Mouse (Mus musculus) heart, adult 2 months (tissue): ENCODE results near the gene Sema3f. TPM values are rescaled to one million over a fixed set of nuclear protein-coding genes. Genes with fewer than 3 reads are reported as not detected.

Experiments
- DNase-seq, 2 experiments: peaks; one replicate each; pipeline ENCODE4 v3.0.0; 2021
- H3K27ac ChIP-seq: fragments of 200-600 bp; 2 replicates; pipeline ENCODE4 v1.8.1; 2022
- H3K27me3 ChIP-seq: fragments of 200-500 bp; 2 replicates; pipeline ENCODE4 v1.6.1; 2012; ENCODE audit warnings: mild to moderate bottlenecking, low read length, inconsistent platforms, mixed read lengths; ENCODE audit not compliant: control insufficient read depth, insufficient read depth
- H3K36me3 ChIP-seq: fragments of 200-500 bp; 2 replicates; pipeline ENCODE4 v1.6.1; 2012; ENCODE audit warnings: low read length, inconsistent platforms; ENCODE audit not compliant: control insufficient read depth, insufficient read depth
- H3K4me1 ChIP-seq: fragments of 200-500 bp; 2 replicates; pipeline ENCODE4 v1.6.1; 2011; ENCODE audit warnings: low read length; ENCODE audit not compliant: control insufficient read depth, insufficient read depth
- H3K4me3 ChIP-seq: fragments of 200-600 bp; 2 replicates; pipeline ENCODE4 v1.8.1; 2022
- H3K79me2 ChIP-seq: fragments of 200-500 bp; replicated peaks from 2 replicates; pipeline ENCODE4 v1.6.1; 2012; ENCODE audit warnings: mild to moderate bottlenecking, inconsistent platforms, low read length, moderate library complexity, mixed read lengths; ENCODE audit not compliant: control insufficient read depth, insufficient read depth
- H3K9ac ChIP-seq: fragments of 200-500 bp; 2 replicates; pipeline ENCODE4 v1.6.1; 2012; ENCODE audit warnings: low read depth, mild to moderate bottlenecking, control low read depth, inconsistent platforms, low read length, mixed read lengths
- CTCF ChIP-seq: fragments of 200-600 bp; IDR thresholded peaks from 2 replicates; pipeline ENCODE4 v1.8.1; 2022; ENCODE audit warnings: antibody characterized with exemption, mild to moderate bottlenecking, moderate library complexity
- EP300 ChIP-seq: fragments of 200-500 bp; IDR thresholded peaks from 2 replicates; pipeline ENCODE4 v1.6.1; 2011; ENCODE audit warnings: low read depth, low read length, control low read depth; ENCODE audit not compliant: insufficient read depth
- POLR2A ChIP-seq: fragments of 200-500 bp; IDR thresholded peaks from 2 replicates; pipeline ENCODE4 v1.6.1; 2011; ENCODE audit warnings: mild to moderate bottlenecking, low read depth, low read length, control low read depth; ENCODE audit not compliant: insufficient read depth
- WGBS: fragments of 180-500 bp; shearing (Covaris S2); methylation state at CpG from one replicate; pipeline ENCODE4 v1.1.7; 2018; 5-methylcytosine and 5-hydroxymethylcytosine counted together
- intact Hi-C: fragments of 180-260 bp; cut with DNase I; formaldehyde crosslinking; loops from one replicate; pipeline ENCODE4 v1.15.1; 2025
- polyA plus RNA-seq: library from polyadenylated mRNA; depleted of rRNA; stranded (reverse); fragments of >200 nt; gene quantifications from 2 replicates; pipeline ENCODE4 v1.2.3, GENCODE M21; 2012
- total RNA-seq, 2 experiments: library from RNA; stranded (reverse); gene quantifications; 2 replicates each; pipeline ENCODE4 v1.2.3; 2021

The Sema3f gene
- total and polyA plus RNA-seq, 3 experiments, result 13.4 to 31.8 (median 16.8) TPM

DNA sequence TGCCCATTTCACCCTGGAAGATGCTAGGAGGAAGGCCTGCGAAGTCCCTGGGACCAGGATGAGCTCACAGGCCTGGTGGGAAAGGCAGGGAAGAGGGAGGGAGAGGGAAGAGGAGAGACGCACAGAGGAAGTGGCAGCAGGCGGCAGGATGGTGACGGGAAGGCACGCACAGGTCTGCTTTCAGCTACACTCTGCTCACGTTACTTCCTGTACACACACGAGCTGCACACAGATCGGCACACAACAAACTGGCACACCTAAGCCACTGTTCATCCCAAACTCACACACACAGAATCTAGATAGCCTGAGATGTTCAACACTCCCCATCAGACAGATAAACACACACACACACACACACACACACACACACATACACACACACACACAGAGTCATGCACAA, 19.9 kb downstream of the Sema3f start:
- no peaks in the 10 kb centered on the region for H3K36me3 ChIP-seq
- DNase-seq, result no peak
- TF ChIP-seq EP300 (no peak), CTCF (no peak), POLR2A (no peak)
- H3K79me2 ChIP-seq, result no peaks in the 10 kb centered on the region
- peaks cover 14% of the 10 kb centered on the region for H3K4me1 ChIP-seq
- no peak overlapping the region for H3K4me3 ChIP-seq
- H3K27me3 ChIP-seq, result no peaks in the 10 kb centered on the region
- intact Hi-C loops, result no loop called here
- no peak overlapping the region for H3K27ac ChIP-seq
- no peak overlapping the region for H3K9ac ChIP-seq
- 73% methylated on average over 8 of the region's 8 CpGs for WGBS

DNA sequence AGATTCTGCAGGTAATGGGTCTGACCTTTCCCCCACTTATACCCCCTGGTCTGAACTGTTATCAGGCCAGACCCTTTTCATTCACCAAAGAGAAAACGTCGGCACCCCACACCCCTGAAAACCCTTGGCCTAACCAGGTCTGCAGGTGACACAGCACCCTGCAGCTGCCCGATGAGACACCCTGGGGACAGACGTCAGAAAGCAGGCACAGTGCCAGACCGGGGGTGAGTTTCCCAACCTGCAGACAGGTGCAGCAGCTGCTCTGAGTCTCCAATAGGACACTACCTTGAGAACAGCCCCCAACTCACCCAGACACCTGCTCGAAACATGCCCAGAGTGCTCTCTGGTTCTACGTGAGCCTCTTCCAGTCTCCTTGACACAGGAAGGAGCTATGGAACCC, 21.3 kb downstream of the Sema3f start:
- DNase-seq, result no peak
- Histone ChIP-seq H3K36me3 (no peaks in the 10 kb centered on the region), H3K9ac (no peak overlapping the region), H3K4me1 (peaks cover 8% of the 10 kb centered on the region), H3K4me3 (no peak overlapping the region), H3K27ac (no peak overlapping the region), H3K79me2 (no peaks in the 10 kb centered on the region), H3K27me3 (no peaks in the 10 kb centered on the region)
- 83% methylated on average over 7 of the region's 7 CpGs for WGBS
- TF ChIP-seq EP300 (no peak), CTCF (no peak), POLR2A (no peak)
- intact Hi-C loops, result no loop called here

DNA sequence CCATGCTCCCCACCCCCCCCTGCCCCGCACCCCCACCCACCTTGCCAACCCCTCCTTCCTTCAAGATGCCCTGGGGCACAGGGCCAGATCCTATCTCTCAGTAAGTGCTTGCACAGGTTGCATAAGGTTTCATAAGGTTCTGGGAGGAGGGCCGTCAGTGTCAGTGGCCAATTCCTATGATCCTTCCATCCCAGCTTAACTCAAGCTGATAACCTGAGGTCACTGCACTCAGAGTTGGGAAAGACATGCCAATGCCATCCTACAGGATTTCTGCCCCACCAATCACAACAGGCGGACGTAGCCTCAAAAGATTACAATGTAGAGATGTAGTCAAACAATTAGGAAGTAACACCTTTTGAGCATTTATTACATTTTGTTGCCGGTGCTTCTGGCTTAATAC, 21.9 kb downstream of the Sema3f start:
- 92% methylated on average over 5 of the region's 5 CpGs for WGBS
- H3K27ac ChIP-seq, result no peak overlapping the region
- intact Hi-C loops, result no loop called here
- H3K36me3 ChIP-seq, result no peaks in the 10 kb centered on the region
- DNase-seq, result no peak
- H3K4me3 ChIP-seq, result no peak overlapping the region
- no peaks in the 10 kb centered on the region for H3K79me2 ChIP-seq
- H3K9ac ChIP-seq, result no peak overlapping the region
- no peak for TF ChIP-seq EP300
- TF ChIP-seq CTCF, result no peak
- TF ChIP-seq POLR2A, result no peak
- H3K4me1 ChIP-seq, result peaks cover 8% of the 10 kb centered on the region
- H3K27me3 ChIP-seq, result no peaks in the 10 kb centered on the region

DNA sequence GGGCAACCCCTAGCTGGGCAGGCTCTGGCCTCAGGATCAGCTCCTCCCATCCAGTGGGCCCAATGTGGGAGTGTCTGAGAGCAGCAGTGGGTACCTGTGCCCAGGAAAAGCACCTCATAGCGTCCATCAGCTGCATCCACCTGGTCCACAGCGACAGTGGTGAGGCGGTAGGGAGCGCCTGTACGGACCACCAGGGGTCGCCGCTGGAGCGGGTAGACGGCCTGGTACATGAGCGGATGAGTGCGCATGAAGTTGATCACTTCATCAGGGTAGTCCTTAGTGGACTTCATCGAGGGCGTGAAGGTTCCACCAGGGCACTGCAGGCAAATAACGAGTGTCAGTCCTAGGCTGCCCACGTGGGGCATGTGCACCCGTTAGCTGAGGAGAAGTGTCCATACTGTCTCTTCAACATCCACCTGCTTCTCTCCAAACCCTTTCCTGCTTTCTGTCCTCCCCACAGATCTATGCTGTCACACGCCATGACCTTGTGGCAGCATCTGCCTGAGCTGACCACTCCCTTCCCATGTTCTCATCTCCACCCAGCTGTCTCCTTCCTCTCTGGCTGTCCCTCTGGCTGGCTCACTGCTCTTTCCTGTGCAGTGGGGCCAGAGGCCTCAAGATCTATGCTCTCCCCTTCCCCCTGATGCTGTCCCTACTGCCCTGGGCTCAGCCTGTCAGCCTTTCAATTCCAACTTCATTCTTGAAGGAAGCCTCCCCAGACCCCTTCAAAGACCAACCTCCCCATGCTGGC, 24.9 kb downstream of the Sema3f start:
- H3K27ac ChIP-seq, result peak overlapping the region; percentile 67
- WGBS, result 42% methylated on average over 17 of the region's 17 CpGs
- H3K9ac ChIP-seq, result no peak overlapping the region; the same call in 1 of the 2 replicates
- no peak overlapping the region for H3K4me3 ChIP-seq
- TF ChIP-seq EP300 (peak; percentile 71; the same call in 1 of the 2 replicates), POLR2A (no peak), CTCF (peak; percentile 80)
- intact Hi-C loops, result loop anchor here (1.0 to 2.0 kb wide), 2 partner anchors 25 to 53 kb away; partner anchors contain the start of gene Sema3f
- peaks cover 8% of the 10 kb centered on the region for H3K4me1 ChIP-seq
- H3K27me3 ChIP-seq, result no peaks in the 10 kb centered on the region
- no peaks in the 10 kb centered on the region for H3K79me2 ChIP-seq
- H3K36me3 ChIP-seq, result no peaks in the 10 kb centered on the region
- peak; percentile 55 to 72 for DNase-seq

DNA sequence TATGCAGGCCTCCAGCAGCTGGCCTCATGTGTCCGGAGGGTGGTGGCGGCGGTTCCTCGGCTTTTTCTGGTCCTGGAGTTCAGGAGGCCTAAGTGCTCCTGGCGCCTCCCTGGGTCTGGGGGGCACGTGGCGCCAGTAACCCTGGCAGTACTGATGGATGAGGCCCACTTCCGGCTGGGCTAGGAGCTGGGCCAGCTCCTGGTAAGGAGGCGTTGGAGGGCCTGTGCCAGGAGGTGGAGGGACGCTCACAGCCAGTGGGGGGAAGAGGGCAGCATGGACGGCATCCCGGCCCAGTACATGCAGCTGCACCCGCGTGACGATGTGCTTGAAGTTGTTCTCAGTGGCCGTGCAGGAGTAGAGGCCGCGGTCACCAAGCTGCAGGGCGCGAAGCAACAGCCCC, 27.9 kb downstream of the Sema3f start:
- H3K27ac ChIP-seq, result no peak overlapping the region
- no peak for TF ChIP-seq CTCF
- TF ChIP-seq POLR2A, result no peak
- TF ChIP-seq EP300, result no peak
- no peaks in the 10 kb centered on the region for H3K36me3 ChIP-seq
- no peak for DNase-seq
- no peak overlapping the region for H3K4me3 ChIP-seq
- intact Hi-C loops, result no loop called here
- peaks cover 8% of the 10 kb centered on the region for H3K4me1 ChIP-seq
- no peaks in the 10 kb centered on the region for H3K27me3 ChIP-seq
- H3K79me2 ChIP-seq, result no peaks in the 10 kb centered on the region
- H3K9ac ChIP-seq, result no peak overlapping the region
- WGBS, result 90% methylated on average over 20 of the region's 20 CpGs

DNA sequence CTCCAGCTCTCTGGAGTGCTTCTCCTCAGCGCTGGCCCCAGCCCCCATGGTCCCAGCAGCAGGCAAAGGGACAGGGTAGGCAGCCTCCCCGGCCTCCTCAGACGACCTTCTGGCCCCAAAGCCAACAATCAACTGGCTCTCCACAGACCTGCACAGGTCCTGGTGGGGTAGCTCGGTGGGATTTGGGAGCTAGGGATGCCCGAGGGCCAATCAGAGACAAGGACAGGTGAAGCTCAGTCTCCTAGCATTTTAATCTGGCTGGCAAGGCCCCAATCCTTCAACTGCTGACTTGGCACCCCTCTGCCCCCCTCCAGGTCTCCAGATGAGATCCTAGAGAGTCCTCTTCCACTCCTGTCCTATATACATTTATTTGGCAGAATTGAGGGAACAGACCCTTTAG, 30.8 kb downstream of the Sema3f start, which contains the start of gene Gnat1:
Gene Gnat1 (minus strand): TSS at position 212 of the 400 bp plus-strand sequence.
- TF ChIP-seq POLR2A (no peak), CTCF (no peak), EP300 (no peak)
- H3K27ac ChIP-seq, result no peak within 1 kb of the TSS
- peaks cover 3% of the 10 kb centered on the region; the same call in 1 of the 2 replicates for H3K4me1 ChIP-seq
- DNase-seq, result no peak
- H3K27me3 ChIP-seq, result no peaks in the 10 kb centered on the region
- H3K4me3 ChIP-seq, result no peak within 1 kb of the TSS
- no peak within 1 kb of the TSS for H3K9ac ChIP-seq
- no peaks in the 10 kb centered on the region for H3K36me3 ChIP-seq
- WGBS, result 54% methylated on average over 5 of the region's 5 CpGs
- no peaks in the 10 kb centered on the region for H3K79me2 ChIP-seq
- intact Hi-C loops, result no loop called here
